In genomic region chr10:128546361-128546760, GRCm38 (mm10) we compare ENCODE assay signal across 8 mouse cellular contexts. TPM values are rescaled to one million over a fixed set of nuclear protein-coding genes. Genes with fewer than 3 reads are reported as not detected.
DNase-seq lines count a peak whose midpoint lies in the region; ATAC-seq and TF ChIP-seq lines count a peak whose summit lies in the region.

No protein-coding gene starts in this region.

- peak; percentile 51; the same call in 1 of the 2 replicates for TF ChIP-seq CTCF in brain, embryonic 14.5 days (IDR thresholded peaks at IDR 0.05; ENCODE audit: borderline replicate concordance, extremely low read depth, insufficient read depth, insufficient read length)
- TF ChIP-seq CTCF in small intestine, adult 2 months (IDR thresholded peaks at IDR 0.05; ENCODE audit: extremely low read depth, insufficient read length, insufficient replicate concordance, low read depth, low read length) = no peak

- peak overlapping the region; percentile 94; the same call in 1 of the 2 replicates for H3K27ac ChIP-seq in heart, embryonic 11.5 days (ENCODE audit: low read depth, low read length)
- H3K27ac ChIP-seq in liver, embryonic 15.5 days (replicated peaks) = peak overlapping the region; percentile 94
- H3K27ac ChIP-seq in small intestine, adult 2 months (ENCODE audit: insufficient read depth, low read depth, low read length) = peak overlapping the region; percentile 87

- TF ChIP-seq POLR2A in brain, embryonic 14.5 days (IDR thresholded peaks at IDR 0.05; ENCODE audit: borderline replicate concordance, extremely low read depth, insufficient read depth, insufficient read length, poor library complexity, severe bottlenecking) = no peak
- no peak for TF ChIP-seq POLR2A in small intestine, adult 2 months (IDR thresholded peaks at IDR 0.05; ENCODE audit: low read depth, low read length)

- WGBS in heart, embryonic 11.5 days (ENCODE audit: insufficient replicate concordance) = 15% methylated on average over 4 of the region's 4 CpGs
- 7% methylated on average over 4 of the region's 4 CpGs for whole genome bisulfite sequencing in liver, embryonic 15.5 days (ENCODE audit: insufficient replicate concordance)
- WGBS in small intestine, adult 2 months = 3% methylated on average over 4 of the region's 4 CpGs

- H3K36me3 ChIP-seq in heart, embryonic 11.5 days (ENCODE audit: control insufficient read depth, insufficient read depth, low read length) = peaks cover 21% of the 10 kb centered on the region
- H3K36me3 ChIP-seq in liver, embryonic 15.5 days (replicated peaks) = peaks cover 41% of the 10 kb centered on the region
- H3K36me3 ChIP-seq in small intestine, adult 2 months (ENCODE audit: control insufficient read depth, insufficient read depth, low read length) = peaks cover 24% of the 10 kb centered on the region

- no peak for ATAC-seq in heart, embryonic 11.5 days (replicated peaks; ENCODE audit: insufficient number of reproducible peaks, low FRiP score, low TSS enrichment)
- ATAC-seq in liver, embryonic 15.5 days (ENCODE audit: insufficient read depth) = no peak

- H3K27me3 ChIP-seq in heart, embryonic 11.5 days (ENCODE audit: control insufficient read depth, insufficient read depth, low read length) = no peaks in the 10 kb centered on the region
- no peaks in the 10 kb centered on the region for H3K27me3 ChIP-seq in liver, embryonic 15.5 days
- no peaks in the 10 kb centered on the region for H3K27me3 ChIP-seq in small intestine, adult 2 months (ENCODE audit: control insufficient read depth, insufficient read depth, low read length)

- H3K9ac ChIP-seq in heart, embryonic 11.5 days (ENCODE audit: low read depth, low read length) = peak overlapping the region; percentile 70
- H3K9ac ChIP-seq in liver, embryonic 15.5 days = peak overlapping the region; percentile 87

- H3K4me2 ChIP-seq in heart, embryonic 11.5 days = peak overlapping the region; percentile 87
- H3K4me2 ChIP-seq in liver, embryonic 15.5 days = peak overlapping the region; percentile 90

- H3K4me3 ChIP-seq in heart, embryonic 11.5 days (ENCODE audit: low read depth, low read length) = peak overlapping the region; percentile 84
- peak overlapping the region; percentile 89 for H3K4me3 ChIP-seq in liver, embryonic 15.5 days (replicated peaks)
- no peak overlapping the region for H3K4me3 ChIP-seq in small intestine, adult 2 months (ENCODE audit: low read depth, low read length)

- intact Hi-C loops in left cerebral cortex, postnatal 14 days (cut with DNase I) = loop anchor here (10.0 kb wide), 1 partner anchor 172 kb away; the partner anchor contains the start of gene Ankrd52

- H3K9me3 ChIP-seq in heart, embryonic 11.5 days (replicated peaks; ENCODE audit: control insufficient read depth, low read length) = no peaks in the 10 kb centered on the region
- no peaks in the 10 kb centered on the region for H3K9me3 ChIP-seq in liver, embryonic 15.5 days (replicated peaks)

- peaks cover 18% of the 10 kb centered on the region for H3K4me1 ChIP-seq in heart, embryonic 11.5 days (ENCODE audit: control insufficient read depth, insufficient read depth, low read length)
- peaks cover 22% of the 10 kb centered on the region for H3K4me1 ChIP-seq in liver, embryonic 15.5 days (replicated peaks)
- H3K4me1 ChIP-seq in small intestine, adult 2 months (ENCODE audit: control insufficient read depth, insufficient read depth, insufficient read length, low read length) = peaks cover 2% of the 10 kb centered on the region; the same call in 1 of the 2 replicates

- peak; percentile 15 to 69 for DNase-seq in left cerebral cortex, postnatal 14 days (ENCODE audit: low spot score in 2 of 2)
- DNase-seq in left cerebral cortex, adult 11 months (ENCODE audit: low spot score) = no peak
- peak; percentile 78 for DNase-seq in brain, embryonic 14.5 days (ENCODE audit: low read depth)
- no peak for DNase-seq in urinary bladder, postnatal 14 days (ENCODE audit: low spot score)
- DNase-seq in thymus, postnatal 25 days = no peak

RNA-seq across cellular contexts. Expression of gene Zc3h10, which starts 1.2 kb away (rescaled TPM):
- total RNA-seq in left cerebral cortex, postnatal 14 days (2021) = 10 to 100 TPM; 11.4 to 12.0 TPM
- polyA plus RNA-seq in brain, embryonic 14.5 days (2012; rRNA removed) = 19.3 and 23.1 TPM in 2 replicates
- polyA plus RNA-seq in heart, embryonic 11.5 days (2014; fragmentation: Nextera tagmentation; extraction: Ambion mirVana) = 7.7 and 8.0 TPM in 2 replicates
- polyA plus RNA-seq in liver, embryonic 15.5 days (2015; fragmentation: Nextera tagmentation; extraction: Ambion mirVana) = 4.9 and 5.8 TPM in 2 replicates
- polyA plus RNA-seq in small intestine, adult 2 months (2012; rRNA removed) = 6.4 and 15.2 TPM in 2 replicates

RNA-seq across cellular contexts. Expression of gene Rpl41, which starts 2.7 kb away (rescaled TPM):
- 1,000 to 10,000 TPM; 1,939 to 2,055 TPM for total RNA-seq in left cerebral cortex, postnatal 14 days (2021)
- polyA plus RNA-seq in brain, embryonic 14.5 days (2012; rRNA removed) = 2,223 TPM in 2 replicates
- 2,515 and 2,664 TPM in 2 replicates for polyA plus RNA-seq in heart, embryonic 11.5 days (2014; fragmentation: Nextera tagmentation; extraction: Ambion mirVana)
- polyA plus RNA-seq in liver, embryonic 15.5 days (2015; fragmentation: Nextera tagmentation; extraction: Ambion mirVana) = 1,944 and 2,155 TPM in 2 replicates
- polyA plus RNA-seq in small intestine, adult 2 months (2012; rRNA removed) = 1,613 and 1,655 TPM in 2 replicates

RNA-seq across cellular contexts. Expression of gene Pa2g4, which starts 19.4 kb away (rescaled TPM):
- 10 to 100 TPM; 67.1 to 68.6 TPM for total RNA-seq in left cerebral cortex, postnatal 14 days (2021)
- 117 and 123 TPM in 2 replicates for polyA plus RNA-seq in brain, embryonic 14.5 days (2012; rRNA removed)
- polyA plus RNA-seq in heart, embryonic 11.5 days (2014; fragmentation: Nextera tagmentation; extraction: Ambion mirVana) = 162 and 163 TPM in 2 replicates
- polyA plus RNA-seq in liver, embryonic 15.5 days (2015; fragmentation: Nextera tagmentation; extraction: Ambion mirVana) = 118 and 119 TPM in 2 replicates
- 3.2 and 6.9 TPM in 2 replicates for polyA plus RNA-seq in small intestine, adult 2 months (2012; rRNA removed)

RNA-seq across cellular contexts. Expression of gene Esyt1, which starts 20.7 kb away (rescaled TPM):
- total RNA-seq in left cerebral cortex, postnatal 14 days (2021) = 1 to 10 TPM; 8.1 to 9.3 TPM
- polyA plus RNA-seq in brain, embryonic 14.5 days (2012; rRNA removed) = 15.4 and 20.1 TPM in 2 replicates
- polyA plus RNA-seq in heart, embryonic 11.5 days (2014; fragmentation: Nextera tagmentation; extraction: Ambion mirVana) = 14.5 and 18.7 TPM in 2 replicates
- polyA plus RNA-seq in liver, embryonic 15.5 days (2015; fragmentation: Nextera tagmentation; extraction: Ambion mirVana) = 11.8 and 12.6 TPM in 2 replicates
- 20.0 and 26.3 TPM in 2 replicates for polyA plus RNA-seq in small intestine, adult 2 months (2012; rRNA removed)

RNA-seq across cellular contexts. Expression of gene Erbb3, which starts 43.1 kb away (rescaled TPM):
- 1 to 10 TPM; 3.3 to 4.9 TPM for total RNA-seq in left cerebral cortex, postnatal 14 days (2021)
- 0.87 and 1.5 TPM in 2 replicates for polyA plus RNA-seq in brain, embryonic 14.5 days (2012; rRNA removed)
- 5.8 and 9.1 TPM in 2 replicates for polyA plus RNA-seq in heart, embryonic 11.5 days (2014; fragmentation: Nextera tagmentation; extraction: Ambion mirVana)
- 3.1 and 3.6 TPM in 2 replicates for polyA plus RNA-seq in liver, embryonic 15.5 days (2015; fragmentation: Nextera tagmentation; extraction: Ambion mirVana)
- 32.3 and 127 TPM in 2 replicates for polyA plus RNA-seq in small intestine, adult 2 months (2012; rRNA removed)

Comparison
In these comparisons a context has a peak if more than half of its experiments do, and no peak if none do; other contexts are left out.
1. DNase-seq: peak in left cerebral cortex, postnatal 14 days (2 of 2) and brain, embryonic 14.5 days (single experiment); none in left cerebral cortex, adult 11 months (single experiment), urinary bladder, postnatal 14 days (single experiment) and thymus, postnatal 25 days (single experiment).
2. RNA of gene Pa2g4, which starts 19.4 kb away (polyA plus RNA-seq): 162 to 163 TPM in heart, embryonic 11.5 days, 117 to 123 TPM in brain, embryonic 14.5 days and 118 to 119 TPM in liver, embryonic 15.5 days; 3.2 to 6.9 TPM in small intestine, adult 2 months; every median in the first group is over 10 times any median in the second.
3. Peak in every context shown above with its lines, with median percentiles within 50 percentile points of each other: H3K27ac ChIP-seq.